Mouse (Mus musculus) lung, embryonic 16.5 days (tissue): ENCODE data around the gene Lmbr1l. TPM values are rescaled to one million over a fixed set of nuclear protein-coding genes. Genes with fewer than 3 reads are reported as not detected.
A peak's percentile ranks its signal among the peaks of the same experiment; 100 is the strongest.

Experiments used
- ATAC-seq: fragments of 200-750 bp; cut with Nextera tagmentation; 2 replicates; pipeline ENCODE4 v1.8.0; 2017; ENCODE audit warnings: low read depth, mild to moderate bottlenecking, moderate library complexity
- H3K27ac ChIP-seq: fragments of 300-500 bp; sonication (generic); 2 replicates; pipeline ENCODE4 v1.5.1; 2014; ENCODE audit warnings: mild to moderate bottlenecking, control low read depth, low read length
- H3K27me3 ChIP-seq: fragments of 300-500 bp; sonication (generic); 2 replicates; pipeline ENCODE4 v1.6.1; 2014; ENCODE audit warnings: low read depth, low read length, mixed read lengths; ENCODE audit not compliant: control insufficient read depth, insufficient read depth
- H3K36me3 ChIP-seq: fragments of 300-500 bp; sonication (generic); 2 replicates; pipeline ENCODE4 v1.6.1; 2014; ENCODE audit warnings: low read length; ENCODE audit not compliant: control insufficient read depth, insufficient read depth
- H3K4me1 ChIP-seq: fragments of 300-500 bp; sonication (generic); replicated peaks from 2 replicates; pipeline ENCODE4 v1.6.1; 2014; ENCODE audit warnings: low read length, mixed read lengths; ENCODE audit not compliant: control insufficient read depth, insufficient read depth
- H3K4me2 ChIP-seq: fragments of 300-500 bp; sonication (generic); 2 replicates; pipeline ENCODE4 v1.6.1; 2014; ENCODE audit warnings: low read depth, low read length, control low read depth
- H3K4me3 ChIP-seq: fragments of 300-500 bp; sonication (generic); 2 replicates; pipeline ENCODE4 v1.5.1; 2014; ENCODE audit warnings: mild to moderate bottlenecking, low read length, control low read depth
- H3K9ac ChIP-seq: fragments of 300-500 bp; sonication (generic); 2 replicates; pipeline ENCODE4 v1.6.1; 2014; ENCODE audit warnings: low read length, control low read depth
- H3K9me3 ChIP-seq: fragments of 300-500 bp; sonication (generic); 2 replicates; pipeline ENCODE4 v1.6.1; 2016; ENCODE audit warnings: low read length; ENCODE audit not compliant: control insufficient read depth
- WGBS: fragments of 180-500 bp; shearing (Covaris S2); extraction: QIAGEN DNeasy Blood & Tissue Kit; methylation state at CpG from one replicate; pipeline ENCODE4 v1.1.7; 2014; 5-methylcytosine and 5-hydroxymethylcytosine counted together
- polyA plus RNA-seq: library from polyadenylated mRNA; unstranded; fragments of >200 nt; fragmentation: Nextera tagmentation; extraction: Ambion mirVana; gene quantifications from 2 replicates; pipeline ENCODE4 v1.2.1, GENCODE M21; 2015

Lmbr1l gene
- polyA plus RNA-seq, 1 experiment from 2014 or later = 15.7 TPM

DNA sequence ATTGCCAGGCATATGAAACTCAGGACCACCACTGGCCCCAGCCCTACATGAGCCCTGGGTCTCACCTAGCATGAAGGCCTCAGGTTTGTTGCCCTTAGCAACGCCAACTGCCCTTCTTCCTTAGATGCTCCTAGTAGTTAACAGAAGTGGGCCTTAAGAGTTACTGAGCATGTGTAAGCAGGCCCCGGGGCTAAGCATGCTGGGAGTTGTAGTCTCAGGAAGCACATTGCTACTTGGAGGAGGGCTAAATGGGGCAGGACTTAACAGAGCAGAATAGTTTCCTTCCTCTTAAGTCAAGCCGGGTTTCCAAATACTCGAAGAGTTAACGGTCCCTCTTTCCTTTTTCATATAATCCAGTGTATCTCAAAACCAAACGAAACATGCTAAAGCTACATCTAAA, 50.7 kb downstream of the Lmbr1l start:
- 32% methylated on average over 6 of the region's 6 CpGs for whole genome bisulfite sequencing
- H3K4me3 ChIP-seq = peak overlapping the region; percentile 71; the same call in 1 of the 2 replicates
- no peak overlapping the region for H3K9ac ChIP-seq

GRCm38 (mm10) chr15:98866501-98866900, 51.5 kb downstream of the Lmbr1l start:
- no peaks in the 10 kb centered on the region for H3K27me3 ChIP-seq
- no peak overlapping the region for H3K27ac ChIP-seq
- no peak overlapping the region for H3K4me3 ChIP-seq
- no peak for ATAC-seq
- 0 out of 2 replicates have a peak overlapping the region, but pooled peaks have one; percentile 24 for H3K9ac ChIP-seq
- H3K36me3 ChIP-seq = peaks cover 52% of the 10 kb centered on the region
- 82% methylated on average over 5 of the region's 5 CpGs for WGBS
- H3K9me3 ChIP-seq = no peaks in the 10 kb centered on the region
- no peak overlapping the region for H3K4me2 ChIP-seq
- peaks cover 31% of the 10 kb centered on the region for H3K4me1 ChIP-seq

More for the DNA sequence above, 50.7 kb downstream of the Lmbr1l start:
- no peaks in the 10 kb centered on the region for H3K27me3 ChIP-seq
- peak overlapping the region; percentile 38 for H3K27ac ChIP-seq
- peaks cover 43% of the 10 kb centered on the region for H3K36me3 ChIP-seq
- no peaks in the 10 kb centered on the region for H3K9me3 ChIP-seq
- H3K4me2 ChIP-seq = peak overlapping the region; percentile 93
- 0 out of 2 replicates have a peak, but pooled peaks have one; percentile 27 for ATAC-seq
- H3K4me1 ChIP-seq = peaks cover 31% of the 10 kb centered on the region

DNA sequence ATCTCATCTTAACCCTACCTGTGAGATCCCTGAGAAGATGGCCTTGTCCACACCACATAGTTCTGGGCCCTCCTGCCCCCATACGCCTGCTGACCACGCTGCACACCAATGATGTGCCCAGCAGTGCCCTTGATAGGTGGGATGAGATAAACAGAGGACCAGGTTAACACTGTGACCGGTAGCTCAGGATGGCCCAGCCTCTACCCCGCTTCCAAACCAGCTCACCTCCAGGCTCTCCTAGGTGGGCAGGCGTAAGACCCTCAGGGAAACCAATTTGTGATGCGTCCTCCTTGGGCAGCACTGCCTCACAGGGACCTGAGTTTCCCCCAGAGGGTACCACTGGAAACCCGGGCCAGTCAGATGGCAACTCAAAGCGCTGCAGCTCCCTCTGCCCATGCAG, 52.3 kb downstream of the Lmbr1l start:
- WGBS = 95% methylated on average over 8 of the region's 8 CpGs
- no peak overlapping the region for H3K9ac ChIP-seq
- H3K4me2 ChIP-seq = no peak overlapping the region
- H3K4me1 ChIP-seq = peaks cover 31% of the 10 kb centered on the region
- H3K36me3 ChIP-seq = peaks cover 59% of the 10 kb centered on the region
- H3K4me3 ChIP-seq = no peak overlapping the region
- H3K9me3 ChIP-seq = no peaks in the 10 kb centered on the region
- no peak for ATAC-seq
- no peak overlapping the region for H3K27ac ChIP-seq
- no peaks in the 10 kb centered on the region for H3K27me3 ChIP-seq

DNA sequence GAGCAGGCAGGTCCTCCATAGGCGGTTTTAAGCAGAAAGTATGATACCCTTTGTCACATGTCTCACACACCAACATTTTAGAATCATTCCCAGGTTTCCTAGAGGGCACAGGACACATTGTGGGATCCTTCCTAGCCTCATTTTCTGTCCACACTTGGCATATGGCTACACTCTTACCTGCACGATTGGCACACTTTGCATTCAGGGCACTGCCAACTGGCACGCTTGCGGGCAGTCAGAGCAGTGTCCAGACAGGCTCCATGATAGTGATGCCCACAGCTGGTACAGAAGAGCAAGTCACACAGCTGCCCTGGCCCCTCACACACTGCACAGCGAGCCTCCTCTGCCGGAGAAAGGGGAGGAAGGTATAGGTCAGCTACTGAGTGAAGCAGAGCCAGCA, 53.1 kb downstream of the Lmbr1l start:
- 89% methylated on average over 6 of the region's 6 CpGs for WGBS
- no peak overlapping the region for H3K27ac ChIP-seq
- no peak overlapping the region for H3K4me3 ChIP-seq
- H3K4me1 ChIP-seq = peaks cover 30% of the 10 kb centered on the region
- H3K4me2 ChIP-seq = no peak overlapping the region
- no peaks in the 10 kb centered on the region for H3K27me3 ChIP-seq
- H3K36me3 ChIP-seq = peaks cover 67% of the 10 kb centered on the region
- ATAC-seq = no peak
- no peaks in the 10 kb centered on the region for H3K9me3 ChIP-seq
- no peak overlapping the region for H3K9ac ChIP-seq

DNA sequence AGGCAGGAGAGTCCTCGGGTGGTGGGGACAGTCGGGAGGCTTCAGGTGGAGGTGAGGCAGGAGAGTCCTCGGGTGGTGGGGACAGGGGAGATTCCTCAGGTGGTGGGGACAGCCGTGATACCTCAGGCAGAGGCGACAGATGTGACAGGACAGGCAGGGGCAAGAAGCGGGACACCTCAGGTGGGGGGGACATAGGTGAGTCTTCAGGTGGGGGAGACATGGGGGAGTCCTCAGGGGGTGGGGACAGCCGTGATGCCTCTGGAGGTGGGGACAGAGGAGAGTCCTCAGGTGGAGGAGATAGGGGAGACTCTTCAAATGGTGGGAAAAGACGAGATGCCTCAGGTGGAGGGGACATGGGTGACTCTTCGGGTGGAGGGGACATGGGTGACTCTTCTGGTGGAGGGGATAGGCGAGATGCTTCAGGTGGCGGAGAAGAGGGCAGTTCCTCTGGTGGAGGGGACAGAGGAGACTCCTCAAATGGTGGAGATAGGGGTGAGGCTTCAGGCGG, 54.5 kb downstream of the Lmbr1l start:
- Histone ChIP-seq H3K9me3 (no peaks in the 10 kb centered on the region), H3K4me2 (no peak overlapping the region), H3K9ac (no peak overlapping the region), H3K27ac (no peak overlapping the region), H3K4me1 (peaks cover 16% of the 10 kb centered on the region), H3K4me3 (no peak overlapping the region), H3K36me3 (peaks cover 79% of the 10 kb centered on the region), H3K27me3 (no peaks in the 10 kb centered on the region)
- WGBS = 84% methylated on average over 12 of the region's 12 CpGs
- no peak for ATAC-seq

DNA sequence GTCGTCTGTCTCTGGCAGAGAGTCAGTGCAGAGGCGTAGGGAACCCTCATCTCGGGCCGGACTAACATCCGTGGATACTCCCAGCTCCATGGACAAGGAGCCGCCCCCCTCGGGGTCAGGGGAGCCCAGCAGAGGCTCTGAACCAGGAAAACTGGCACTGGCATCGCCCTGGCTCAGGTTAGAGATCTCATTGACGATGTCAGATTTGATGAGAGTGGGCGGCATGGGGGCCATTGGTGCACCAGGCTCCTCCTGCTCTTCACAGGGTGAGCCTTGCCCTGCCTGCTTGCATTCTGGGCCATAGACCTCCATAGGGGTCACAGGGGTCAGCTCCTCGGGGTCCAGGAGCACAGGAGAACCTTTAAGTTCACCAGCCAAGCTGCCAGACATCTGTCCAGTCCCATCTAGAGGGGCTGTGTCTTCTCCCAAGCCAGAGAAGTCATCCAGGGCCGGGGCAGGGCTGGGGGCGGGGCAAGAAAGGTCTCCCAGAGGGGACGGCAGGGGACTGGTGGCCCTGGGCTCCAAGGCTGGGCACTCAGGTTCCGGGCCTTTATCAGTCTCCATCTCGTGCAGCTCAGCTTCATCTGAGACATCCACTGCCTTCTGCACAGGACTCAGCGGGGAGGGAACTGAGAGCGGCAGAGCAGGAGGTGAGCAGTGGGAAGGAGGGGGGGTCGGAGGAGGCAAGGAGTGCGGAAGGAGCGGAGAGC, 56.2 kb downstream of the Lmbr1l start:
- ATAC-seq = no peak
- H3K4me1 ChIP-seq = peaks cover under 1% of the 10 kb centered on the region; the same call in 1 of the 2 replicates
- no peak overlapping the region for H3K4me3 ChIP-seq
- no peaks in the 10 kb centered on the region for H3K9me3 ChIP-seq
- H3K9ac ChIP-seq = no peak overlapping the region
- H3K36me3 ChIP-seq = peaks cover 94% of the 10 kb centered on the region
- H3K4me2 ChIP-seq = no peak overlapping the region
- whole genome bisulfite sequencing = 81% methylated on average over 21 of the region's 21 CpGs
- H3K27ac ChIP-seq = no peak overlapping the region
- no peaks in the 10 kb centered on the region for H3K27me3 ChIP-seq

DNA sequence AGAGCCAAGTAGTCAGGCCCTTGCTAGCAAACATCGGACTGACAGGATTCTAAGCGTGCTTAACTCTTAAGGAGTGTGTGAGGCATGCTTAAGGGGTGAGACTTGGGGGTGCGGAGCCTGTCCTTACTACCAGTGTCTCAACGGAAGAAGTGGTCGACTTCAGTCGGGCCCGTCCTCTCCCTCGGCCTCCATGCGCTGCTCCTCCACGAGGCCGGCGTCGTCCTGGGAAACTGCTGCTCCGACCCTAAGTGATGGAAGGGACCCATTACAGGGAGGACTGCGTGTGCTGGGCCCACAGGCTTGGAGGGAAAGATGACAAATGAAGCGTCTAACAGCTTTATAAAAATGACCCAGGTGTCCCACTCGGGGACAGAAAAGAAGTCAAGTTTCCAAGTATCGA, 57.1 kb downstream of the Lmbr1l start:
- 88% methylated on average over 18 of the region's 18 CpGs for WGBS
- no peak for ATAC-seq
- Histone ChIP-seq H3K27me3 (no peaks in the 10 kb centered on the region), H3K4me3 (no peak overlapping the region), H3K9me3 (no peaks in the 10 kb centered on the region), H3K36me3 (peaks cover 93% of the 10 kb centered on the region), H3K4me1 (no peaks in the 10 kb centered on the region), H3K27ac (no peak overlapping the region), H3K4me2 (no peak overlapping the region), H3K9ac (no peak overlapping the region)

- no peak for ATAC-seq
- no peak overlapping the region for H3K9ac ChIP-seq
- no peak overlapping the region for H3K4me2 ChIP-seq
- no peak overlapping the region for H3K27ac ChIP-seq
- H3K4me1 ChIP-seq = no peaks in the 10 kb centered on the region
- H3K27me3 ChIP-seq = no peaks in the 10 kb centered on the region
- peaks cover 90% of the 10 kb centered on the region for H3K36me3 ChIP-seq
- 77% methylated on average over 9 of the region's 9 CpGs for WGBS
- H3K4me3 ChIP-seq = no peak overlapping the region
- H3K9me3 ChIP-seq = no peaks in the 10 kb centered on the region
These were observed 58.5 kb downstream of the Lmbr1l start for GRCm38 (mm10) chr15:98859319-98860043.

DNA sequence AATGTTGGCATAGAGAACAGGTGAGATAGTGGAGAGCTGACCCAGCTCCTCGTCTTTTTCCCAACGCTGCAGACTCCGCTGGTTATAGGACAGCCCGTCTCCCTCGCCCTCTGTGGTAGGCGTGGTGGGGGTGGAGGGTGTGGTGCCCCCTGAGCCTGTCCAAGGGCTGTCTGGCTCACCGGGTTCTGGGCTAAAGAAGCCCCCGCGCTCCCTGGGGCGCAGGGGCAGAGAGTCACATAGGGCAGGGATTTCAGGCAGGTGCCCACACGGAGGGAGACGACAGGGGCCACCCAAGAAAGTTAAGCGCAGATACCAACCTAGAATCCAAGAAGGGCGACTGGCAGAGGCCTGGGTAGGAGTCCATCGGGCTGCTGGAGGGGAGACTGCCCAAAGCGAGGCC, 63.8 kb downstream of the Lmbr1l start:
- Histone ChIP-seq H3K27me3 (no peaks in the 10 kb centered on the region), H3K27ac (no peak overlapping the region), H3K36me3 (peaks cover 88% of the 10 kb centered on the region), H3K4me1 (no peaks in the 10 kb centered on the region), H3K4me3 (no peak overlapping the region), H3K9ac (no peak overlapping the region), H3K9me3 (no peaks in the 10 kb centered on the region), H3K4me2 (no peak overlapping the region)
- WGBS = 86% methylated on average over 16 of the region's 16 CpGs
- no peak for ATAC-seq
